ENCODE assay signal across 11 mouse cellular contexts in the genomic region with DNA sequence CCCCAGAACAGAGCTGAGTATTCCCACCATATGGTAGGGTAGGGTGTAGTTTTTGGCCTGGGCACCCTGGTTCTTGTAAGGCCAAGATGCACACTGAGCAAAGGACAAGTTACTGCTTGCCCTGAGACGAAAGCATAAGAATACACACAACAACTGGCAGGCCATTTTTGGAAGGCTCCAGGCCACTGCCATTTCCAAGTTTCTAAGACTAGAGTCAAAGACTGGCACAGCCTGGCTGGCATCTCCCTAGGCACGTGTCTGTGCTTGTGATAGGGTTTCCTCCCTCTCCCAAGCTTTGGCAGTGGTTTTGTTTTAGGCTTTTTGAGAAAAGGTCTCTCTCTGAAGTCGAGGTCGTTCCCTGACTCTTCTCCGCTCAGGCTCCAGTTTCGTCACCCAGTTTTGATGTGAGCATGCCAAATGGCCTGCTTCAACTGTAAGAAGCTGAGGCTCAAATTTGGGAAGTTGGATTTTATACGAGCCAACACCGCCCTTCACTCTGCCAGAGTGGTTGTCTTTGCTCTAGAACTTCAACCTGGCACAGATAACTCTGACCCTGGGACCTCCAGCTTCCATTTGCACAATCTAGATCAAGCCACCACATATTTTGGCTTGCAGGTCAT. TPM values are rescaled to one million over a fixed set of nuclear protein-coding genes. Genes with fewer than 3 reads are reported as not detected.
DNase-seq lines count a peak whose midpoint lies in the region; ATAC-seq lines count a peak whose summit lies in the region.
"Had no signal": no experiment of that assay in that cellular context is flagged by ENCODE, and none has a peak within 500 bp of the region (broad histone marks: within the 10 kb centered on the region; RNA-seq: fewer than 3 reads in every experiment).

No protein-coding gene starts in this region.

- no peak overlapping the region for H3K4me3 ChIP-seq in midbrain, embryonic 13.5 days (replicated peaks)
- H3K4me3 ChIP-seq in midbrain, embryonic 10.5 days: no peak overlapping the region

- no peak overlapping the region for H3K9ac ChIP-seq in midbrain, embryonic 13.5 days (replicated peaks)

- H3K4me2 ChIP-seq in midbrain, embryonic 13.5 days (replicated peaks): no peak overlapping the region

- 82% methylated on average over 8 of the region's 8 CpGs for WGBS in midbrain, embryonic 13.5 days
- 82% methylated on average over 8 of the region's 8 CpGs for WGBS in midbrain, embryonic 10.5 days

- no peaks in the 10 kb centered on the region for H3K9me3 ChIP-seq in midbrain, embryonic 13.5 days
- no peaks in the 10 kb centered on the region for H3K9me3 ChIP-seq in midbrain, embryonic 10.5 days (replicated peaks)

- ATAC-seq in midbrain, embryonic 13.5 days: no peak

- peaks cover 13% of the 10 kb centered on the region for H3K4me1 ChIP-seq in midbrain, embryonic 13.5 days (replicated peaks)
- peaks cover 13% of the 10 kb centered on the region for H3K4me1 ChIP-seq in midbrain, embryonic 10.5 days

- no peaks in the 10 kb centered on the region for H3K27me3 ChIP-seq in midbrain, embryonic 13.5 days
- H3K27me3 ChIP-seq in midbrain, embryonic 10.5 days (ENCODE audit: low read depth, poor library complexity, severe bottlenecking): no peaks in the 10 kb centered on the region; the same call in 1 of the 2 replicates

- peak overlapping the region; percentile 19; the same call in 1 of the 2 replicates for H3K27ac ChIP-seq in midbrain, embryonic 13.5 days
- no peak overlapping the region for H3K27ac ChIP-seq in midbrain, embryonic 10.5 days (replicated peaks)

- peak; percentile 69 for DNase-seq in gastrocnemius, adult 18-20 months (ENCODE audit: low spot score)
- DNase-seq in gastrocnemius, postnatal 10 days: no peak
- DNase-seq in midbrain, embryonic 10.5 days (ENCODE audit: low spot score): no peak
- DNase-seq in gastrocnemius, postnatal 25 days: peak; percentile 42
- no peak for DNase-seq in right cerebral cortex, adult 18-20 months
- DNase-seq in ovary, postnatal 10 days (ENCODE audit: low spot score): no peak
- DNase-seq in cerebellum, postnatal 10 days: no peak
- DNase-seq: cerebellum, postnatal 25 days; lung, adult 18-20 months; right cerebral cortex, postnatal 14 days had no signal

- peaks cover 42% of the 10 kb centered on the region for H3K36me3 ChIP-seq in midbrain, embryonic 13.5 days
- peaks cover 45% of the 10 kb centered on the region for H3K36me3 ChIP-seq in midbrain, embryonic 10.5 days

RNA-seq across cellular contexts. Expression of gene Rras, which starts 8.0 kb away (rescaled TPM):
- 10 to 100 TPM; 20.8 to 26.8 TPM for total RNA-seq in gastrocnemius, adult 18-20 months (2021)
- 10 to 100 TPM; 75.5 to 80.6 TPM for total RNA-seq in gastrocnemius, postnatal 10 days (2021)
- polyA plus RNA-seq in midbrain, embryonic 13.5 days (2015; fragmentation: Nextera tagmentation; extraction: Ambion mirVana): 8.4 and 9.6 TPM in 2 replicates
- polyA plus RNA-seq in midbrain, embryonic 10.5 days (2016; fragmentation: Nextera tagmentation; extraction: Ambion mirVana): 22.0 and 23.6 TPM in 2 replicates
- 10 to 100 TPM; 22.5 to 30.6 TPM for total RNA-seq in gastrocnemius, postnatal 25 days (2021)

RNA-seq across cellular contexts. Expression of gene Scaf1, which starts 9.5 kb away (rescaled TPM):
- total RNA-seq in gastrocnemius, adult 18-20 months (2021): 10 to 100 TPM; 41.3 to 46.2 TPM
- 10 to 100 TPM; 47.7 to 55.8 TPM for total RNA-seq in gastrocnemius, postnatal 10 days (2021)
- 38.1 and 47.7 TPM in 2 replicates for polyA plus RNA-seq in midbrain, embryonic 13.5 days (2015; fragmentation: Nextera tagmentation; extraction: Ambion mirVana)
- 39.6 and 44.8 TPM in 2 replicates for polyA plus RNA-seq in midbrain, embryonic 10.5 days (2016; fragmentation: Nextera tagmentation; extraction: Ambion mirVana)
- total RNA-seq in gastrocnemius, postnatal 25 days (2021): 10 to 100 TPM; 35.8 to 38.1 TPM

RNA-seq across cellular contexts. Expression of gene Prr12, which starts 27.0 kb away (rescaled TPM):
- 10 to 100 TPM; 13.1 to 16.0 TPM for total RNA-seq in gastrocnemius, adult 18-20 months (2021)
- total RNA-seq in gastrocnemius, postnatal 10 days (2021): 10 to 100 TPM; 36.0 to 43.1 TPM
- 14.0 and 17.0 TPM in 2 replicates for polyA plus RNA-seq in midbrain, embryonic 13.5 days (2015; fragmentation: Nextera tagmentation; extraction: Ambion mirVana)
- 10.8 and 11.3 TPM in 2 replicates for polyA plus RNA-seq in midbrain, embryonic 10.5 days (2016; fragmentation: Nextera tagmentation; extraction: Ambion mirVana)
- 10 to 100 TPM; 14.1 to 16.1 TPM for total RNA-seq in gastrocnemius, postnatal 25 days (2021)

RNA-seq across cellular contexts. Expression of gene Bcl2l12, which starts 27.2 kb away (rescaled TPM):
- total RNA-seq in gastrocnemius, adult 18-20 months (2021): 1 to 10 TPM; 8.4 to 8.5 TPM
- total RNA-seq in gastrocnemius, postnatal 10 days (2021): 10 to 100 TPM; 10.8 to 14.0 TPM
- polyA plus RNA-seq in midbrain, embryonic 13.5 days (2015; fragmentation: Nextera tagmentation; extraction: Ambion mirVana): 21.3 and 21.6 TPM in 2 replicates
- polyA plus RNA-seq in midbrain, embryonic 10.5 days (2016; fragmentation: Nextera tagmentation; extraction: Ambion mirVana): 77.4 and 78.4 TPM in 2 replicates
- total RNA-seq in gastrocnemius, postnatal 25 days (2021): 1 to 10 TPM; 7.4 to 9.6 TPM

RNA-seq across cellular contexts. Expression of gene Irf3, which starts 28.3 kb away (rescaled TPM):
- 10 to 100 TPM; 15.0 to 19.1 TPM for total RNA-seq in gastrocnemius, adult 18-20 months (2021)
- 10 to 100 TPM; 26.5 to 35.8 TPM for total RNA-seq in gastrocnemius, postnatal 10 days (2021)
- polyA plus RNA-seq in midbrain, embryonic 13.5 days (2015; fragmentation: Nextera tagmentation; extraction: Ambion mirVana): 63.0 and 70.7 TPM in 2 replicates
- polyA plus RNA-seq in midbrain, embryonic 10.5 days (2016; fragmentation: Nextera tagmentation; extraction: Ambion mirVana): 69.5 and 71.2 TPM in 2 replicates
- 10 to 100 TPM; 16.1 to 20.9 TPM for total RNA-seq in gastrocnemius, postnatal 25 days (2021)

Comparison
In these comparisons a context has a peak if more than half of its experiments do, and no peak if none do; other contexts are left out.
1. DNase-seq: peak in gastrocnemius, adult 18-20 months (single experiment) and gastrocnemius, postnatal 25 days (single experiment); none in gastrocnemius, postnatal 10 days (single experiment), midbrain, embryonic 10.5 days (single experiment), right cerebral cortex, adult 18-20 months (single experiment), ovary, postnatal 10 days (single experiment) and cerebellum, postnatal 10 days (0 of 2).